Mouse (Mus musculus) intestine, postnatal 0 days (tissue): ENCODE results near the gene Eri3. TPM values are rescaled to one million over a fixed set of nuclear protein-coding genes. Genes with fewer than 3 reads are reported as not detected.

ENCODE experiments used
- ATAC-seq: fragments of 200-750 bp; cut with Nextera tagmentation; 2 replicates; pipeline ENCODE4 v1.8.0; 2017; ENCODE audit warnings: mild to moderate bottlenecking, moderate TSS enrichment, moderate library complexity
- H3K27ac ChIP-seq: fragments of 300-500 bp; sonication (generic); 2 replicates; pipeline ENCODE4 v1.5.1; 2014; ENCODE audit warnings: mild to moderate bottlenecking, low read depth, low read length, moderate library complexity
- H3K27me3 ChIP-seq: fragments of 300-500 bp; sonication (generic); replicated peaks from 2 replicates; pipeline ENCODE4 v1.6.1; 2014; ENCODE audit warnings: low read length, mixed read lengths; ENCODE audit not compliant: control insufficient read depth, insufficient read depth
- H3K36me3 ChIP-seq: fragments of 300-500 bp; sonication (generic); 2 replicates; pipeline ENCODE4 v1.6.1; 2014; ENCODE audit warnings: mild to moderate bottlenecking, moderate library complexity; ENCODE audit not compliant: control insufficient read depth, insufficient read depth
- H3K4me1 ChIP-seq: fragments of 300-500 bp; sonication (generic); replicated peaks from 2 replicates; pipeline ENCODE4 v1.6.1; 2014; ENCODE audit warnings: antibody characterized with exemption, low read length, mixed read lengths; ENCODE audit not compliant: control insufficient read depth, insufficient read depth
- H3K4me2 ChIP-seq: fragments of 300-500 bp; sonication (generic); replicated peaks from 2 replicates; pipeline ENCODE4 v1.6.1; 2014; ENCODE audit warnings: low read depth, mild to moderate bottlenecking, moderate library complexity
- H3K4me3 ChIP-seq: fragments of 300-500 bp; sonication (generic); 2 replicates; pipeline ENCODE4 v1.5.1; 2014; ENCODE audit warnings: low read depth, low read length
- H3K9ac ChIP-seq: fragments of 300-500 bp; sonication (generic); 2 replicates; pipeline ENCODE4 v1.6.1; 2014; ENCODE audit warnings: mild to moderate bottlenecking, low read depth, low read length
- H3K9me3 ChIP-seq: fragments of 300-500 bp; sonication (generic); 2 replicates; pipeline ENCODE4 v1.6.1; 2016; ENCODE audit warnings: mixed run types; ENCODE audit not compliant: control insufficient read depth
- CTCF ChIP-seq: sonication (generic); IDR thresholded peaks from 2 replicates; pipeline ENCODE4 v1.5.1; 2016; ENCODE audit warnings: low read depth, mild to moderate bottlenecking, control low read depth, antibody characterized with exemption, moderate library complexity
- WGBS: fragments of 180-500 bp; shearing (Covaris S2); extraction: QIAGEN DNeasy Blood & Tissue Kit; methylation state at CpG from one replicate; pipeline ENCODE4 v1.1.7; 2014; 5-methylcytosine and 5-hydroxymethylcytosine counted together
- polyA plus RNA-seq: library from polyadenylated mRNA; unstranded; fragments of >200 nt; fragmentation: Nextera tagmentation; extraction: Ambion mirVana; gene quantifications from 2 replicates; pipeline ENCODE4 v1.2.1, GENCODE M21; 2015

Eri3 gene
- polyA plus RNA-seq, 1 experiment from 2014 or later = 46.3 TPM

- Histone ChIP-seq H3K27ac (peak overlapping the region; percentile 60; the same call in 1 of the 2 replicates), H3K4me1 (peaks cover 11% of the 10 kb centered on the region), H3K4me2 (no peak overlapping the region), H3K4me3 (no peak overlapping the region), H3K9ac (no peak overlapping the region), H3K36me3 (peaks cover 10% of the 10 kb centered on the region; the same call in 1 of the 2 replicates), H3K9me3 (no peaks in the 10 kb centered on the region), H3K27me3 (no peaks in the 10 kb centered on the region)
- WGBS = 100% methylated on average over 1 of the region's 1 CpGs
- no peak for TF ChIP-seq CTCF
- no peak for ATAC-seq
Measured at GRCm38 (mm10) chr4:117640925-117641703, 90.9 kb downstream of the Eri3 start.

GRCm38 (mm10) chr4:117641804-117642203 is 91.6 kb downstream of the Eri3 start:
- Histone ChIP-seq H3K27ac (peak overlapping the region; percentile 60), H3K4me3 (no peak overlapping the region), H3K4me2 (no peak overlapping the region), H3K36me3 (peaks cover 8% of the 10 kb centered on the region; the same call in 1 of the 2 replicates), H3K9me3 (no peaks in the 10 kb centered on the region), H3K4me1 (peaks cover 16% of the 10 kb centered on the region), H3K9ac (no peak overlapping the region), H3K27me3 (no peaks in the 10 kb centered on the region)
- 28% methylated on average over 1 of the region's 1 CpGs for WGBS
- TF ChIP-seq CTCF = no peak
- peak; percentile 55 for ATAC-seq

- Histone ChIP-seq H3K36me3 (peaks cover 9% of the 10 kb centered on the region; the same call in 1 of the 2 replicates), H3K4me2 (no peak overlapping the region), H3K9ac (no peak overlapping the region), H3K4me3 (no peak overlapping the region), H3K27me3 (no peaks in the 10 kb centered on the region), H3K4me1 (peaks cover 17% of the 10 kb centered on the region), H3K27ac (peak overlapping the region; percentile 21), H3K9me3 (no peaks in the 10 kb centered on the region)
- no peak for TF ChIP-seq CTCF
- WGBS = 74% methylated on average over 22 of the region's 22 CpGs
- no peak for ATAC-seq
Measured at GRCm38 (mm10) chr4:117645031-117645435, 94.9 kb downstream of the Eri3 start.

- Histone ChIP-seq H3K9me3 (no peaks in the 10 kb centered on the region), H3K4me3 (no peak overlapping the region), H3K9ac (no peak overlapping the region), H3K4me1 (peaks cover 15% of the 10 kb centered on the region), H3K36me3 (peaks cover 13% of the 10 kb centered on the region; the same call in 1 of the 2 replicates), H3K27me3 (no peaks in the 10 kb centered on the region), H3K27ac (peak overlapping the region; percentile 60; the same call in 1 of the 2 replicates), H3K4me2 (no peak overlapping the region)
- WGBS = 37% methylated on average over 2 of the region's 2 CpGs
- no peak for TF ChIP-seq CTCF
- peak; percentile 93 for ATAC-seq
Measured at GRCm38 (mm10) chr4:117645859-117646258, 95.7 kb downstream of the Eri3 start.

GRCm38 (mm10) chr4:117646496-117646895 is 96.3 kb downstream of the Eri3 start:
- Histone ChIP-seq H3K9ac (no peak overlapping the region), H3K27ac (peak overlapping the region; percentile 60), H3K9me3 (no peaks in the 10 kb centered on the region), H3K27me3 (no peaks in the 10 kb centered on the region), H3K4me2 (no peak overlapping the region), H3K4me1 (peaks cover 10% of the 10 kb centered on the region; the same call in 1 of the 2 replicates), H3K4me3 (no peak overlapping the region), H3K36me3 (peaks cover 18% of the 10 kb centered on the region; the same call in 1 of the 2 replicates)
- 58% methylated on average over 8 of the region's 8 CpGs for WGBS
- TF ChIP-seq CTCF = no peak
- no peak for ATAC-seq

GRCm38 (mm10) chr4:117646926-117647755 is 97.0 kb downstream of the Eri3 start:
- H3K27ac ChIP-seq = peak overlapping the region; percentile 60; the same call in 1 of the 2 replicates
- H3K4me1 ChIP-seq = peaks cover 6% of the 10 kb centered on the region; the same call in 1 of the 2 replicates
- no peak for ATAC-seq
- H3K4me2 ChIP-seq = no peak overlapping the region
- no peaks in the 10 kb centered on the region for H3K27me3 ChIP-seq
- no peak overlapping the region for H3K4me3 ChIP-seq
- no peak overlapping the region for H3K9ac ChIP-seq
- no peak for TF ChIP-seq CTCF
- peaks cover 18% of the 10 kb centered on the region; the same call in 1 of the 2 replicates for H3K36me3 ChIP-seq
- H3K9me3 ChIP-seq = no peaks in the 10 kb centered on the region
- WGBS = 80% methylated on average over 23 of the region's 23 CpGs
